Mouse (Mus musculus) brain, embryonic 14.5 days (tissue): Measurements from ENCODE around the gene Itga3.

Experiments
- CTCF ChIP-seq: fragments of 200-500 bp; IDR thresholded peaks from 2 replicates; pipeline ENCODE4 v1.5.1; 2012; ENCODE audit warnings: inconsistent platforms, mild to moderate bottlenecking, moderate library complexity, borderline replicate concordance; ENCODE audit not compliant: insufficient read depth, insufficient read length; ENCODE audit errors: extremely low read depth
- POLR2A ChIP-seq: fragments of 200-500 bp; IDR thresholded peaks from 2 replicates; pipeline ENCODE4 v1.6.1; 2012; ENCODE audit warnings: mild to moderate bottlenecking, inconsistent platforms, borderline replicate concordance; ENCODE audit not compliant: poor library complexity, insufficient read depth, insufficient read length, severe bottlenecking; ENCODE audit errors: extremely low read depth

DNA sequence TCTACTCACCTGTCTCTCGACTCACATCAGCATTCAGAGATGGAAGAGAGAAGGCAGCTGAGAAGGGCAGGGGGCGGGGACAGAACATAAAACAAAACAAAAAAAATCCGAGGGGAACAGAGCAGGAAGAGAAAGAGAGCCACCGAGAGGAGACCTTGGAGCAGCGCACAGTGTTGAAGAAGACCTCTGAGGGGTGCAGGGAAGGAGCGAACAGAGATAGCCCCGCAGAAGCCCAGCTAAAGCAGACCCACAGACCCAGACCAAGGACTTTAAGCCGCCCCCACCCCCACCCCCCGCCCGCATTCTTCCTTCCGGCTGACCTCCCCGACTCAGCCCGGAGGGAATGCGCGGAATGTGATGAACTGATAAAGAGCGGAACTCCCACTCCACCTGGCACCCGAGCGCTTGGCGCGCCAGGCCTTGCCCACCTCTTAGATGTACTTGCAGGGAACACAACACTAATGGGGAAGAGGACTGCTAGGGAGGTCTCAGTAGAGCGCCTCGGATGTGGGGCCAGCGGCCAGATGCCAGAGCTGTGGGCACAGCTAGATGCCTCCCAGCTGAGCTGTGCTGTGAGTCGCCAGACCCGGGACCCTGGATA is 28.8 kb upstream of the Itga3 start:
- no peak for TF ChIP-seq CTCF
- TF ChIP-seq POLR2A, result no peak
